Mouse (Mus musculus): ENCODE measurements at regions not wholly inside any gene's neighbourhood (a gene's known extent, or its start where the extent isn't known, plus 50 kb on each side); places are given as distances from the start of the nearest gene placed in this dataset.

GRCm38 (mm10) chr3:151894712-151895111 lies 57.3 kb upstream of the Ptgfr start:
- no peak for TF ChIP-seq CTCF (IDR thresholded peaks at IDR 0.05; ENCODE audit: low read depth)
- no peak for TF ChIP-seq EP300 (optimal IDR thresholded peaks at IDR 0.05)

All from stomach, postnatal 0 days (tissue).